Mouse (Mus musculus) heart, embryonic 16.5 days (tissue): ENCODE results near the gene Vmn1r40. TPM values are rescaled to one million over a fixed set of nuclear protein-coding genes. Genes with fewer than 3 reads are reported as not detected.

Source experiments
- ATAC-seq: fragments of 200-750 bp; cut with Nextera tagmentation; replicated peaks from 2 replicates; pipeline ENCODE4 v1.8.0; 2017; ENCODE audit warnings: moderate number of reproducible peaks; ENCODE audit not compliant: insufficient read depth, low FRiP score; ENCODE audit errors: extremely low read depth
- H3K27ac ChIP-seq: fragments of 300-500 bp; sonication (generic); 2 replicates; pipeline ENCODE4 v1.5.1; 2014; ENCODE audit warnings: mild to moderate bottlenecking, low read length, control low read depth, moderate library complexity
- H3K27me3 ChIP-seq: fragments of 300-500 bp; sonication (generic); 2 replicates; pipeline ENCODE4 v1.6.1; 2014; ENCODE audit warnings: low read length, mixed read lengths; ENCODE audit not compliant: control insufficient read depth, insufficient read depth
- H3K36me3 ChIP-seq: fragments of 300-500 bp; sonication (generic); 2 replicates; pipeline ENCODE4 v1.6.1; 2014; ENCODE audit not compliant: control insufficient read depth, insufficient read depth
- H3K4me1 ChIP-seq: fragments of 300-500 bp; sonication (generic); 2 replicates; pipeline ENCODE4 v1.6.1; 2014; ENCODE audit warnings: low read length, mixed read lengths; ENCODE audit not compliant: control insufficient read depth, insufficient read depth
- H3K4me2 ChIP-seq: fragments of 300-500 bp; sonication (generic); 2 replicates; pipeline ENCODE4 v1.6.1; 2014; ENCODE audit warnings: low read depth, mild to moderate bottlenecking, control low read depth, low read length
- H3K4me3 ChIP-seq: fragments of 300-500 bp; sonication (generic); 2 replicates; pipeline ENCODE4 v1.5.1; 2014; ENCODE audit warnings: mild to moderate bottlenecking, control low read depth, low read length
- H3K9ac ChIP-seq: fragments of 300-500 bp; sonication (generic); 2 replicates; pipeline ENCODE4 v1.6.1; 2014; ENCODE audit warnings: low read length, control low read depth
- H3K9me3 ChIP-seq: fragments of 300-500 bp; sonication (generic); replicated peaks from 2 replicates; pipeline ENCODE4 v1.6.1; 2016; ENCODE audit warnings: low read length; ENCODE audit not compliant: control insufficient read depth
- WGBS: fragments of 180-500 bp; shearing (Covaris S2); extraction: QIAGEN DNeasy Blood & Tissue Kit; methylation state at CpG from one replicate; pipeline ENCODE4 v1.1.7; 2014; 5-methylcytosine and 5-hydroxymethylcytosine counted together
- polyA plus RNA-seq: library from polyadenylated mRNA; unstranded; fragments of >200 nt; fragmentation: Nextera tagmentation; extraction: Ambion mirVana; gene quantifications from 2 replicates; pipeline ENCODE4 v1.2.1, GENCODE M21; 2015

Gene Vmn1r40
- polyA plus RNA-seq, 1 experiment from 2014 or later, result not detected

DNA sequence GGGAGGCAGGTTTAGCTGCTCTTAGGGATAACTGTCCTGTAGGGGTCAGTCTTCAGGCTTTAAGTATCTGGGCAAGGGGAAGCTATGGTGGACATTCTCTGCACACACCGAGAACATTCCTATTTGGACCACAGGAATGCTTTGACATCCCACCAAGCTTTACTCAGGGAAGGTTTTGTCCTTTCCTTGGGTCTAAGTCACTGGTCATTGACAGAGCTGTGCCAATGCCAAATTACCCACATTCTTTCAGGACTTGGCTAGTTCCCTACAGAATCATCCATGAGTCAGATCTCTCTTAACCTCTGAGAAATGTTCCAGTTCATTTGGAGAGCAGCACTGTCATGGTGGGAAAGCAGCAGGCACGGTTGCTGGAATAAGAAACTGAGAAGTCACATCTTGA lies 716 bp upstream of the Vmn1r40 start:
- no peak overlapping the region for H3K27ac ChIP-seq
- no peak overlapping the region for H3K4me2 ChIP-seq
- H3K9ac ChIP-seq, result no peak overlapping the region
- H3K4me1 ChIP-seq, result no peaks in the 10 kb centered on the region
- H3K4me3 ChIP-seq, result no peak overlapping the region
- H3K27me3 ChIP-seq, result no peaks in the 10 kb centered on the region
- H3K36me3 ChIP-seq, result no peaks in the 10 kb centered on the region
- ATAC-seq, result no peak
- no peaks in the 10 kb centered on the region for H3K9me3 ChIP-seq
- WGBS, result 57% methylated on average over 2 of the region's 2 CpGs

DNA sequence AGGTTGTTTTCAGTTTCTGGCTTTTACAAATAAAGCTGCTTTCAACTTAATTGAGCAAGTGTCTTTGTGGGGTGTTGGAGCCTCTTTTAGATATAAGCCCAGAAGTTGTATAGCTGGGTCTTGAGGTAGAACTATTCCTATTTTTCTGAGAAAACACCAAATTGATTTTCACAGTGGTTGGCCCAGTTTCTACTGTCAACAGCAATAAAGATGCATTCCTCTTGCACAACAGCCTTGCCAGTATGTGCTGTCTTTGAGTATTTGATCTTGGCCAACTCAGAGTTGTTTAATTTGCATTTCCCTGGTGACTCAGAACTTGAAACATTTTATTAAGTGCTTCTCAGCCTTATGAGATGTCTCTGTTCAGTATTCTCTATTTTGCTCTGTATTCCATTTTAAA lies 10.7 kb downstream of the Vmn1r40 start:
- no peak for ATAC-seq
- H3K9ac ChIP-seq, result no peak overlapping the region
- H3K4me3 ChIP-seq, result no peak overlapping the region
- no peak overlapping the region for H3K27ac ChIP-seq
- no peaks in the 10 kb centered on the region for H3K27me3 ChIP-seq
- H3K36me3 ChIP-seq, result no peaks in the 10 kb centered on the region
- H3K4me1 ChIP-seq, result no peaks in the 10 kb centered on the region
- no peak overlapping the region for H3K4me2 ChIP-seq
- no peaks in the 10 kb centered on the region; the same call in 1 of the 2 replicates for H3K9me3 ChIP-seq

DNA sequence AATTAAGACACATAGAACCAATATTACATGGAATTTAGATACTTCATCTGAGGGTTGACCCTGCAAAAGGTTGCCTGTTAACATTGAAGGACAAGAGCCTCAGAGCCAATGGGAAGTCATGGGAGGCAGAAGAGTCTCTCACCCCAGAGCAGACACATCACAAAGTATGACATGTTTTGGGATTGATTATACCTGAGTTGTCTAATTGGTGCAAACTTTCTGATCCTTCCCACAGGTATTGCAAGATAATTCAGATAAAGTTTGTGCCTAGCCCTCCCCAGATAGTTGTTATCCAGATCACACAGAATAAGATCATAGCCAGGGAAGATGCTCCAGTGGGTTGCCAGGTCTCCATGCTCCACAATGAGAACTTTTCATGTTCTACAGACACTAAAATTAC lies 33.1 kb downstream of the Vmn1r40 start, which contains the start of gene Vmn1r41:
Vmn1r41 (plus strand) TSS at position 301 of the 400 bp plus-strand sequence.
- H3K4me1 ChIP-seq, result no peaks in the 10 kb centered on the region
- no peak within 1 kb of the TSS for H3K4me3 ChIP-seq
- ATAC-seq, result no peak

DNA sequence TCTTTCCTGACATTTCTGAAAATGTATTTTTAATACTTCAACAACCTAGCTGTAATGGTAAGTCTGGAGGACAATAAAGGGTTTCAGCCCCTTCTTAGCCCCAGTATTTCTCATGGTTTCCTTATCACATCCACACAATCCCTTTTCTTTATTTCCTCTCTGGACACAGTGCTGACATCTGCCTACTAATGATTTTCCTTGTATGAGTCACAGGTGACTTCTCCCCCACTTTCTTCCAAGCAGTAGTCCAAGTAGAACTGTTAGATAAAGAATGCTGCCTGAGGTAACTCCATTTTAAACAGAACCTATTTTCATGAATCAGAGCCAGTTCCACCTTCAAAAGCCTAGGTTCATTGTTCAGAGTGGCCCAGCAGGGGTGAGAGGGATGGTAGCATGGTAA lies 35.5 kb downstream of the Vmn1r40 start:
- H3K27ac ChIP-seq, result no peak overlapping the region
- H3K4me1 ChIP-seq, result no peaks in the 10 kb centered on the region
- no peaks in the 10 kb centered on the region for H3K36me3 ChIP-seq
- H3K27me3 ChIP-seq, result no peaks in the 10 kb centered on the region
- H3K9ac ChIP-seq, result no peak overlapping the region
- no peaks in the 10 kb centered on the region for H3K9me3 ChIP-seq
- ATAC-seq, result no peak
- H3K4me3 ChIP-seq, result no peak overlapping the region
- no peak overlapping the region for H3K4me2 ChIP-seq

More for the DNA sequence above, 33.1 kb downstream of the Vmn1r40 start, which contains the start of gene Vmn1r41:
- Histone ChIP-seq H3K4me2 (no peak within 1 kb of the TSS), H3K9me3 (no peaks in the 10 kb centered on the region), H3K27me3 (no peaks in the 10 kb centered on the region), H3K27ac (no peak within 1 kb of the TSS), H3K36me3 (no peaks in the 10 kb centered on the region), H3K9ac (no peak within 1 kb of the TSS)

Other genes with a start within 250 kb of the Vmn1r40 start
- gene Chchd6, start 111.9 kb upstream of the Vmn1r40 start, polyA plus RNA-seq, result 58.1 TPM in 2 replicates
- 14.3 and 15.3 TPM in 2 replicates for gene Txnrd3, start 63.6 kb upstream of the Vmn1r40 start, polyA plus RNA-seq
- gene Vmn1r41, start 33.2 kb downstream of the Vmn1r40 start, polyA plus RNA-seq, result not detected in 2 replicates
- not detected in 2 replicates for gene Vmn1r42, start 168.9 kb downstream of the Vmn1r40 start, polyA plus RNA-seq
- gene Vmn1r43, start 168.9 kb downstream of the Vmn1r40 start, polyA plus RNA-seq, result not detected in 2 replicates
- gene Vmn1r44, start 176.1 kb downstream of the Vmn1r40 start, polyA plus RNA-seq, result not detected in 2 replicates
- gene Vmn1r45, start 233.1 kb downstream of the Vmn1r40 start, polyA plus RNA-seq, result not detected in 2 replicates